Mouse (Mus musculus) forebrain, embryonic 10.5 days (tissue): ENCODE data around the gene Tor3a. TPM values are rescaled to one million over a fixed set of nuclear protein-coding genes. Genes with fewer than 3 reads are reported as not detected.

Experiments
- DNase-seq: peaks from one replicate; pipeline ENCODE4 v3.0.0-alpha.2; 2017; ENCODE audit warnings: low spot score; ENCODE audit errors: extremely low spot score
- H3K27ac ChIP-seq: fragments of 300-500 bp; sonication (generic); 2 replicates; pipeline ENCODE4 v1.5.1; 2016; ENCODE audit warnings: mild to moderate bottlenecking
- H3K27me3 ChIP-seq: fragments of 300-500 bp; sonication (generic); 2 replicates; pipeline ENCODE4 v1.6.1; 2016; ENCODE audit warnings: mild to moderate bottlenecking; ENCODE audit not compliant: poor library complexity, severe bottlenecking
- H3K36me3 ChIP-seq: fragments of 300-500 bp; sonication (generic); replicated peaks from 2 replicates; pipeline ENCODE4 v1.6.1; 2016; ENCODE audit warnings: mild to moderate bottlenecking, moderate library complexity
- H3K4me1 ChIP-seq: fragments of 300-500 bp; sonication (generic); 2 replicates; pipeline ENCODE4 v1.6.1; 2016
- H3K4me3 ChIP-seq: fragments of 300-500 bp; sonication (generic); 2 replicates; pipeline ENCODE4 v1.5.1; 2016; ENCODE audit warnings: mild to moderate bottlenecking, moderate library complexity
- H3K9me3 ChIP-seq: fragments of 300-500 bp; sonication (generic); 2 replicates; pipeline ENCODE4 v1.6.1; 2016; ENCODE audit warnings: mild to moderate bottlenecking, moderate library complexity
- WGBS: fragments of 180-500 bp; shearing (Covaris S2); methylation state at CpG from one replicate; pipeline ENCODE4 v1.1.7; 2016; 5-methylcytosine and 5-hydroxymethylcytosine counted together
- polyA plus RNA-seq: library from polyadenylated mRNA; unstranded; fragments of >200 nt; fragmentation: Nextera tagmentation; extraction: Ambion mirVana; gene quantifications from 2 replicates; pipeline ENCODE4 v1.2.1, GENCODE M21; 2016

Tor3a gene
- polyA plus RNA-seq, 1 experiment from 2014 or later: 6.2 TPM

- no peak for DNase-seq
- H3K4me3 ChIP-seq: no peak overlapping the region
- peaks cover 41% of the 10 kb centered on the region for H3K4me1 ChIP-seq
- H3K27ac ChIP-seq: no peak overlapping the region
- H3K36me3 ChIP-seq: peaks cover 65% of the 10 kb centered on the region
- WGBS: 73% methylated on average over 13 of the region's 13 CpGs
- H3K27me3 ChIP-seq: no peaks in the 10 kb centered on the region
- no peaks in the 10 kb centered on the region for H3K9me3 ChIP-seq
Measured at GRCm38 (mm10) chr1:156644780-156645523, 29.2 kb downstream of the Tor3a start.

GRCm38 (mm10) chr1:156644061-156644460, 30.1 kb downstream of the Tor3a start:
- H3K36me3 ChIP-seq: peaks cover 73% of the 10 kb centered on the region
- H3K27ac ChIP-seq: no peak overlapping the region
- H3K9me3 ChIP-seq: no peaks in the 10 kb centered on the region
- peaks cover 41% of the 10 kb centered on the region for H3K4me1 ChIP-seq
- no peak for DNase-seq
- H3K27me3 ChIP-seq: no peaks in the 10 kb centered on the region
- H3K4me3 ChIP-seq: no peak overlapping the region
- 41% methylated on average over 10 of the region's 10 CpGs for WGBS

GRCm38 (mm10) chr1:156642813-156643212, 31.3 kb downstream of the Tor3a start:
- no peak for DNase-seq
- 67% methylated on average over 12 of the region's 12 CpGs for WGBS
- Histone ChIP-seq H3K9me3 (no peaks in the 10 kb centered on the region), H3K4me3 (no peak overlapping the region), H3K4me1 (peaks cover 41% of the 10 kb centered on the region), H3K36me3 (peaks cover 70% of the 10 kb centered on the region), H3K27me3 (no peaks in the 10 kb centered on the region), H3K27ac (no peak overlapping the region)

GRCm38 (mm10) chr1:156641808-156642207, 32.3 kb downstream of the Tor3a start:
- peaks cover 68% of the 10 kb centered on the region for H3K36me3 ChIP-seq
- no peak overlapping the region for H3K27ac ChIP-seq
- H3K9me3 ChIP-seq: no peaks in the 10 kb centered on the region
- no peak for DNase-seq
- H3K4me1 ChIP-seq: peaks cover 41% of the 10 kb centered on the region
- no peaks in the 10 kb centered on the region for H3K27me3 ChIP-seq
- 88% methylated on average over 10 of the region's 10 CpGs for WGBS
- H3K4me3 ChIP-seq: no peak overlapping the region

GRCm38 (mm10) chr1:156640577-156640976, 33.6 kb downstream of the Tor3a start:
- 81% methylated on average over 4 of the region's 4 CpGs for WGBS
- Histone ChIP-seq H3K4me1 (peaks cover 36% of the 10 kb centered on the region), H3K9me3 (no peaks in the 10 kb centered on the region), H3K27ac (no peak overlapping the region), H3K36me3 (peaks cover 72% of the 10 kb centered on the region), H3K4me3 (no peak overlapping the region), H3K27me3 (no peaks in the 10 kb centered on the region)
- DNase-seq: peak; percentile 10

- Histone ChIP-seq H3K4me1 (peaks cover 25% of the 10 kb centered on the region), H3K4me3 (no peak overlapping the region), H3K27me3 (no peaks in the 10 kb centered on the region), H3K27ac (no peak overlapping the region), H3K36me3 (peaks cover 84% of the 10 kb centered on the region), H3K9me3 (no peaks in the 10 kb centered on the region)
- DNase-seq: no peak
- WGBS: 93% methylated on average over 5 of the region's 5 CpGs
Measured at GRCm38 (mm10) chr1:156639455-156639854, 34.7 kb downstream of the Tor3a start.

GRCm38 (mm10) chr1:156635148-156635547, 39.0 kb downstream of the Tor3a start:
- no peak overlapping the region for H3K4me3 ChIP-seq
- peaks cover 91% of the 10 kb centered on the region for H3K36me3 ChIP-seq
- H3K27me3 ChIP-seq: no peaks in the 10 kb centered on the region
- H3K9me3 ChIP-seq: no peaks in the 10 kb centered on the region
- WGBS: 82% methylated on average over 2 of the region's 2 CpGs
- no peak overlapping the region for H3K27ac ChIP-seq
- DNase-seq: no peak
- H3K4me1 ChIP-seq: no peaks in the 10 kb centered on the region

- WGBS: 81% methylated on average over 10 of the region's 10 CpGs
- Histone ChIP-seq H3K27me3 (no peaks in the 10 kb centered on the region), H3K36me3 (peaks cover 88% of the 10 kb centered on the region), H3K4me1 (no peaks in the 10 kb centered on the region), H3K4me3 (no peak overlapping the region), H3K9me3 (no peaks in the 10 kb centered on the region), H3K27ac (no peak overlapping the region)
- DNase-seq: no peak
Measured at GRCm38 (mm10) chr1:156633095-156633494, 41.1 kb downstream of the Tor3a start.

- no peak for DNase-seq
- Histone ChIP-seq H3K36me3 (peaks cover 79% of the 10 kb centered on the region), H3K27ac (no peak overlapping the region)
Measured at GRCm38 (mm10) chr1:156630965-156631364, 43.2 kb downstream of the Tor3a start.

GRCm38 (mm10) chr1:156629984-156630383, 44.2 kb downstream of the Tor3a start:
- 93% methylated on average over 8 of the region's 8 CpGs for WGBS
- H3K27ac ChIP-seq: no peak overlapping the region

More at GRCm38 (mm10) chr1:156630965-156631364, 43.2 kb downstream of the Tor3a start:
- H3K4me3 ChIP-seq: no peak overlapping the region
- no peaks in the 10 kb centered on the region for H3K4me1 ChIP-seq
- no peaks in the 10 kb centered on the region for H3K27me3 ChIP-seq
- no peaks in the 10 kb centered on the region for H3K9me3 ChIP-seq

GRCm38 (mm10) chr1:156626729-156627128, 47.4 kb downstream of the Tor3a start:
- Histone ChIP-seq H3K36me3 (peaks cover 66% of the 10 kb centered on the region), H3K4me1 (no peaks in the 10 kb centered on the region), H3K9me3 (no peaks in the 10 kb centered on the region), H3K27me3 (no peaks in the 10 kb centered on the region), H3K4me3 (no peak overlapping the region), H3K27ac (no peak overlapping the region)
- 84% methylated on average over 4 of the region's 4 CpGs for WGBS
- DNase-seq: no peak

More at GRCm38 (mm10) chr1:156629984-156630383, 44.2 kb downstream of the Tor3a start:
- Histone ChIP-seq H3K4me1 (no peaks in the 10 kb centered on the region), H3K27me3 (no peaks in the 10 kb centered on the region), H3K9me3 (no peaks in the 10 kb centered on the region), H3K36me3 (peaks cover 79% of the 10 kb centered on the region), H3K4me3 (no peak overlapping the region)
- no peak for DNase-seq

GRCm38 (mm10) chr1:156624231-156624630, 49.9 kb downstream of the Tor3a start:
- WGBS: 76% methylated on average over 1 of the region's 1 CpGs
- Histone ChIP-seq H3K4me1 (peaks cover 11% of the 10 kb centered on the region), H3K36me3 (peaks cover 41% of the 10 kb centered on the region), H3K9me3 (no peaks in the 10 kb centered on the region), H3K27ac (no peak overlapping the region), H3K27me3 (no peaks in the 10 kb centered on the region), H3K4me3 (no peak overlapping the region)
- no peak for DNase-seq

- no peak for DNase-seq
- WGBS: 85% methylated on average over 3 of the region's 3 CpGs
Measured at GRCm38 (mm10) chr1:156620951-156621350, 53.2 kb downstream of the Tor3a start.

More at GRCm38 (mm10) chr1:156620951-156621350, 53.2 kb downstream of the Tor3a start:
- Histone ChIP-seq H3K9me3 (no peaks in the 10 kb centered on the region), H3K36me3 (peaks cover 27% of the 10 kb centered on the region), H3K4me1 (peaks cover 34% of the 10 kb centered on the region), H3K4me3 (no peak overlapping the region), H3K27me3 (no peaks in the 10 kb centered on the region), H3K27ac (no peak overlapping the region)
